Mouse (Mus musculus) frontal cortex, postnatal 14 days (tissue): ENCODE measurements around the gene D930007J09Rik.

Experiments used
- DNase-seq, 2 experiments: peaks; one replicate each; pipeline ENCODE4 v3.0.0; 2022; ENCODE audit warnings: low spot score in 2 of 2

D930007J09Rik gene

DNA sequence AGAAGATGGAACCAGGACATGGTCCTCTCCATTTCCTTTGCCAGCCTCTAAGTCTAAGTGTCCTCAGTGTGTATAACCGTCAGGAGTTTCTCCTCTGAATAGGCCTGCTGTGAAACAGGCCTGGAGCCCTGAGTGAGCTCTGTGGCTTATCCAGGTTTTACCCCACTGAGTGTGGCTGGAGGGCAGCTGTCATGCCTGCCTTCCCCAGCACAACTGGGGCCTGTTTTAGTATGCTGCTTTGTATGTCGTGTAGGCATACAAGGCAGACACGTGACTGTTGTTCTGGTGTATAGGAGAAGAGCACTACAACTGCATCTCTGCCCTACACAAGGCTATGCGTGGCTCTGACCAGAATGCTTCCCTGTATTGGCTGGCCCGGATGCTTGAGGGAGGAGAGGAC lies 17.3 kb upstream of the D930007J09Rik start:
- no peak for DNase-seq

DNA sequence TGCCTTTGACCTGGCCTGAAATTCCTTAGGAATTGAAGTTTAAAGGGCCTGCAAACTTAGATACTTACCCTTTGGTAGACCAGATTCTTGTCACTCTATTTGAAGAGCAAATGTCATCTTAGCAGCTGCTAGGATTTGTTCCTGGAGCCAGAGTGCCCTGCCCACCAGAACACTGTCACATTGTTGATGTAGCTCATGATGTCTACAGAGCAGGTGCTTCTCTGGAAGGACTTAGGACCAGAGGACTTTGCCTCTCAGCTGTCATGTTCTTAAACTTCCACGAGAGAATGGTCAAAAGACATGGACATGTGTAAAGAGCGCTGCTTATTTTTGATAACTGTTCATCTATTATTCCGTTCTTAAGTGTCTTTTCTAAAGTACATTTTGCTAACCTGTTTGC lies 16.6 kb upstream of the D930007J09Rik start:
- DNase-seq, result no peak

DNA sequence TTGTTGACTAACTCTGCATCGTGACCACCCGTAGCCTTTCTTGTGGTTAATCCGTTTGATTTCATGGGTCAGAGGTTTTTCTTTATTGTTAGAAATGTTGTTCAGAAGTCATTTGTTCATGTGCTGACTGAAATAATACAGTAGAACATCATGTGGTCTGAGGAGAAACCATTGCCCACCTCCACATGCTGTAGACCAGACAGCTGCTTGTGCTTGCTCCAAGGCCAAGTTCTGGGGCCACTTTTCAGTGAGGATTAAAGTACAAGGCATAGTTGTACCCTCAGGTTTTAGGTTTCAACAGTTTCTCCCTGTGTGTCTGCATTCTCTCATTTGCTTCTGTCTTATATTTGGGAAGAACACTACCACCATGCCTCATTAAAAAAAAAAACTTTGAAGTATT lies 5.0 kb upstream of the D930007J09Rik start:
- DNase-seq, result no peak

DNA sequence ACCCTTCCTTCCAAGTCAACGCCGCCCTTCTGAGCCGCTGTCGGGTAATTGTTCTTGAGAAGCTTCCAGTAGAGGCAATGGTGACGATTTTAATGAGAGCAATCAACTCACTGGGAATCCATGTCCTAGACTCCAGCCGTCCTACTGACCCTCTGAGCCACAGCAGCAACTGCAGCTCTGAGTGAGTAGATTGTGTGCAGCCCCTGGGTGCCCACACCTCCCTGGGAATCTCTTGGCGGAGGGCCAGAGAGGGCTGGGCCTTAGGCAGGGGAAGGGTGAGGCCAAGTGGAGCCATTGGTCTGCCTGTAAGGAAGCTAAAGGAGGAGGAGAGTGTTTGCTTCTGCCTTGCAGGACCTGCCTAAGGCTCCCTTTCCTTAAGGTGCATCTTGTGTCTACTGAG lies 4.2 kb upstream of the D930007J09Rik start:
- DNase-seq, result no peak

DNA sequence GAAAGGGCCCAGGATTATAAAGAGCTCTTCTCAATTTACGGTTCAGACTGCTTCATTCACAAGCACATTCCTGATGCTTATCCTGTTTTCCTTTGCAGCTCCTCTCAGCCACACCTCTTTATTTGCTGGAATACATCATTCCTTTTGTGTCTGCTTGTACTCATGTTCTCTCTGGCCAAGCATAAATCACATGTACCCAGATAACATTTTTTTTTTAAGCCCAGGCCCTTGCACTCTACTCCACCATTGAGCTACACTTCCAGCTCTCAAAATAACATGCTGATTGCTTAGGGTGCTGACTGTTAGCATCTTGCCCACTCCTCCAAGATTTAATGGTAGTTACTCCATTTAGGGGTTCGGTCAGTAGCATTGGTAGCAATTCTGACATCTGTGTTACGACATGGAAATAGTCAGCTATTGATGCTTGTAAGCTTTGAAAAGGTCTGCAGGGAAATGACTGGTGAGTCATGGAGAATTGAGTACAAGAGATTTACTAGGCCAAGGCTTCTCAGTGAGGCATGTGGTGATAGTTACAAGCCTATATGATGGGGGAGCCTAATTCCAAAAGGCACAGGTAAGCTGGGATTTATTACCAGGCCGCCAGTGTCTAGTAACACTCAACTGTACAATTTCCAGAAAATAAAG lies 1.2 kb upstream of the D930007J09Rik start:
- no peak for DNase-seq

DNA sequence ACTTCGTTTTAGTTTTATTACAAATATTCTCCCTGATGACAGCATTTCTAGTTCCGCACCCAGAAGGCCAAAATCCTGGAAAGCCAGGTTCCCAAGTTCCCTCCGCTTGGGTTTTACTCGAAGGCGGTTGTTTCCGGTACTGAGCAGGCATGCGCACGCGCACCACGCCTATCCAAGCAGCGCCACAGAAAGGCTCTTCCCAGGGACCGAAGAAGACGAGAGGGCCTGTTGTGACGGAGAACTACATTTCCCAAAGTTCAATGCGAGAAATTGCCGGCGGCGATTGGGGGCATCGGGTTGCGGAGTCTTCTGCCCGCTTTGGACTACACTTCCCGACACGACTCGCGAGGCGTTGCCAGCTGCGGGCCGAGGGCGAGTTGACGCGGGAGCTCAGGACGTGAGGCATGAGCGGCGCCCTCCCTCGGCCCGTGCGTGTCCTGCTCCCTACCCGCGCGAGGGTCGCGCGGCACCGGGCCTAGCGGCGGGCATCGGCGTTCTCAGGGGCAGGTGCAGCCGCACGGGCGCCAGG lies 892 bp downstream of the D930007J09Rik start, which contains the start of gene Wrnip1:
Gene Wrnip1 (plus strand): TSS at position 346 of the 529 bp plus-strand sequence.
- peak; percentile 97 to 99 for DNase-seq

DNA sequence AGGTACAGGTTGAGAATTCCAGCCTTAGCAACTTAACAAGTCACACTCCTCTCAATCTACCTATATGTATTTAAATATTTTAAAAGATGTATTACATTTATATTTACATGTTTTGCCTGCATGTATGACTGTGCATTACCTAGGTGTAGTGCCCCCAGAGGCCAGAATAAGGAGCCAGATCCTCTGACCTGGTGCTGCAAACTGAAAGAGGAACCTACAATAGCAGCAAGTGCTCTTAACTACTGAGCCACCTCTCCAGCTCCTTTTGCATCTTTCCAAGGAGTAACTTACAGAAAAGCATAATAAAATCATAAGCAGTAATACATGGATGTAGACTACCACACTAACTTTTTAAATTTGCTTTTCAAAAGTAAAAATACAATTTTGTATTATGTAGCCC lies 1.8 kb downstream of the D930007J09Rik start:
- no peak for DNase-seq

DNA sequence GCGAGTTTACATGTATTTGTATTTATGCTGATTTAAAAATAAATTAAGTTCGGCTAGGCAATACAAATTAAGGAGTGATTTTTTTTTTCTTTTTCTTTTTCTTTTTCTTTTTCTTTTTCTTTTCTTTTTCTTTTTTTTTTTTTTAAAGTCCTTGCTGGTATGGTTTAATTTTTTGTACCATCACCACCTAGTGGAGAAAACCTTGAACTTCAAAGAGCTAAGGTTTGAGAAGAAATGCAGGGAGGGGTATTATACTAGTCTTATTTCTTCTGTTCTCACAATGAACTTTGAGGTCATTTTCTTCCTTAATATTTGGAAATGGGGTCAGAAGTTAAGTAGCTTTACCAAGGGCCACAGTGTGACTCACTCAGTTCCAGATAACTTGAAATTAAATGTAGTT lies 3.5 kb downstream of the D930007J09Rik start:
- no peak for DNase-seq

DNA sequence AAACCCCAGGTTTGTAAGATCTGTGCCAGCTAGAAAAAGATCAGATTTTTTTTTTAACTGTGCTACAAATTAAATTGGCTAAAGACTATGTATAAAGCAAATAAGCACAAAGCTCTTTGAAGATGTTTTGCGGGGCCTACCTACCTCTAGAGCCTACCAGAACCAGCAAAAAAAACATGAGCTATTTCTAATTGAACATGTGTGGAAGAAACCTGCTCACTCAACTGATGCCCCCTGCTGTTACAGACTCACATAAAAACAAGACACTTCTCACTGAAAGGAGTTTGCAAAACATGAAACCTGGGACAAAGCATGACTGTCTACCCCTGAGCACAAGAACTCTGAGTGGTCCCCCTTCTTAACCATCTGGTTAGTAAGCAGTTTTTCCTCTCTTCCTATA lies 5.6 kb downstream of the D930007J09Rik start:
- DNase-seq, result no peak

DNA sequence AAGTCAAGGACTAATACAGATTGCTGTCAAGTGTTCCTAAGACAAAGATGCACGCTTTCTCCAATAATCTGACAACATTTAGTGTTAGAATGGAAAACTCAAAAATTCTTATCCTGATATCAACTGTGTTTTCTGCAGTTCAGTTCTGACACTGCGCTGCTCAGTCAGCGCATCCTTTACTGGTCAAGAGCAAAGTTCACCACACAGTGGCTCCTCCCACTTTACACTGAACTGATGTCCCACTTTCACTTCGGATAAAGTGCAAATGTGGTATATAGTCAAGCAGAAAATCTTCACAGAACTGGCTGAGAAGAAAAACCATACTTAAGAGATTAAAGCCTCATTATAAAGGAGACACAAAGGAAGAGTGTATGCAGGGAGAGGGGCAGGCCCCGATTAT lies 7.5 kb downstream of the D930007J09Rik start:
- no peak for DNase-seq

DNA sequence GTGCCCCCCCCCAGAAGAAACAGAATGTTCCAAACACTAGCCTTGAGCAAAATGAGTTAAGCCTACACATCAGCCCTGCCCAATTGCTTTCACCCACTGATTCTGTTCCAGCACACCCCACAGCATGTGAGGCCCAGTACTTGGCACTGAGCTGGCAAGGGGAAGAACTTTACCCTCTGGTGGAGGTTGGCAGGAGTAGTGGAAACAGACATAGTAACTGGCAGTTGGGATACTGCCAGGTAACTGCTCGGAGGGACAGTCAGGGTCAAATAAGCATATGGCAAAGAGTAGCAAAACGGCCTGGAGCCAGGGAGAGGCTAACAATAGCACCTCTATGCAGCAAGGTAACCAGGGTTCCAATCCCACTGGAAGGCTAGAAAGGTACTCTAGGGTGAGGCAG lies 8.0 kb downstream of the D930007J09Rik start:
- DNase-seq, result no peak

DNA sequence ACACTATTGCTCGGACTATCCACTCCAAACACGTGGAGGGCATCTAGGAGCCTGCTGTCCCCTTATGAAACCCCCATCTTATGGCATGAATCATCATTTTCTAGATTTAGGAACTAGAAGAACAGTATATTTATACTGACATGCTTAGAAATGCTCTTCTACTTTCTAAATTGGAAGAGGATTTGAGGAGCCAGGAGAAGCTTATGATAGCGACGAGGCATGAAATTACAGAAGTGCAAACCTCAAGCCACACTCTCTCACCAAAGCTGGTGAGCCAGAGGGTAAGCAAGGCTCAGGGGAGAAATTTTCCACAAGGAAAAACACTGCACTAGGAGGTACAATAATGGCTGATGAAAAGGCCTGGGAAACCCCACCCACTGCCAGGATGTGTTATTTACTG lies 12.9 kb downstream of the D930007J09Rik start:
- DNase-seq, result no peak

DNA sequence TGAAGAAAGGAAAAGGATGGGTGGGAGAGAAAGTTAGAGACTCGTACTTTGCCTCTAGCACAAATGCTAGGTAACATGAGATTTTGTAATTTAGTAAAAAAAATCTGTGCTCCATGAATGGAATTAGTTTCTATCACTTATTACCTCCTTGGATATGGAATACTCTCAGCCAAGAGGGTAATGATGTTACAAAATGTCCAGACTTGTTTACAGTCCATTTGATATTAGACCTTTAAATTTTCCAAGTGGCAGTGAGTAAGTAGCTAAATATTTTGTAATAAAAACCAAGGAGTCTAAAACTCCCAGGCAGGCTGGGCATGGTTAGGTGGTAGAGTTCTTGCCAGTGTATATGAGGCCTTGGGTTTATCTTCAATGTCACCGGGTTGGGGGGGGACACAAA lies 15.1 kb downstream of the D930007J09Rik start:
- no peak for DNase-seq

DNA sequence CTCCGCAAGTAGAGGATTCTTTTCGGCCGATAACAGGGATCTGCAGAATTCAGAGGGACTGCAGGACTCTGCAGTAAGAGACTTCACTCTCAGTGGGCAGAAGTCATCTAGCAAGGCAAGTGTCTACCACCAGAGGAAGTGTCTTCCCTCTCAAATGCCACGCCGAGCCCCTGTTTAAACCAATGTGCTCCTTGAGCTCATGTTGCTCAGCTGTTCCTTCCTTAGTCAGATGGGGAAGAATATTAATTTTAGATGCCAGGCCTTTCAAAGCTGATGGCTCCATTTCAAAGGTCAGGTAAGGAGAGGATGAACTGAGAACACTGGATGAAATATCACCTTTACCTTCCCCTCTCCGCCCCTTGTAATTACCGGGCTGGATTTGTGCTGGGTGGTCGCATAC lies 18.8 kb downstream of the D930007J09Rik start, which contains the start of gene Mylk4:
Gene Mylk4 (minus strand): TSS at position 139 of the 400 bp plus-strand sequence.
- DNase-seq, result no peak

DNA sequence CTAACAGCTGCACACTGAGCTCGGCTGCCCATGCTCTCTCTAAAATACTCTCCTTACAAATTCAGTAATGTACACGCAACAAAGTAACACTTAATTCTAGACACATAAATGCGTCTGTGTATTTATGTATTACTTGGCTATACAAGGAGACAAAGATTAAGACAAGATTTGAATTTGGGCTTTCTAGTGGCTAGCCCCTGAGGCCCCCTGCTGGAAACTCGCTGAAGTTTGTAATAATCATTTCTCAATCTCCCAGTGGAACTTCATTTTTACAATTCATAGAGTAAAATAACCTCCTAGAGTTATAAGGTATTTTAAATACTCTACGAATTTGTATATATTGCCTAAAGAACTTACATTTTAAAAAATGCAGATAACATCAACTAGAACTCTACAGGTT lies 19.6 kb downstream of the D930007J09Rik start:
- no peak for DNase-seq

DNA sequence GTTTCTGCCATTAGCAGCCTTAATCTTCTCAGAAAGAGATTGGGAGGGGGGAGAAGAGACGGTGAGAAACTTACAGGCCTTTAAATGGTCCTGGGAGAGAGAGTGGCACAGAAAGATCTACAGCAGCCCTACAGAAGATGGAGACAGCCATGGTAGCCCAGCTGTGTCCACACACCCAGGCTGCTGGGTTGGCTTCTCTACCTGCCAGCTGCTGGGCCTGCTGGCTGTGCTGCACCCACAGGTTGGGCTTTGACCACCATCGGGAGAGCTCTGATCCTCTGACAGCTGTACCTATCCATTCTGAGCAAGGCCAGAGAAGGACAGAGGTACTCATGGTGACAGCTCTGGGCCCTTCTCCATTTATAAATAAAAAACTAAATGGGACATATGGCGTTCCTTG lies 23.8 kb downstream of the D930007J09Rik start:
- DNase-seq, result no peak

DNA sequence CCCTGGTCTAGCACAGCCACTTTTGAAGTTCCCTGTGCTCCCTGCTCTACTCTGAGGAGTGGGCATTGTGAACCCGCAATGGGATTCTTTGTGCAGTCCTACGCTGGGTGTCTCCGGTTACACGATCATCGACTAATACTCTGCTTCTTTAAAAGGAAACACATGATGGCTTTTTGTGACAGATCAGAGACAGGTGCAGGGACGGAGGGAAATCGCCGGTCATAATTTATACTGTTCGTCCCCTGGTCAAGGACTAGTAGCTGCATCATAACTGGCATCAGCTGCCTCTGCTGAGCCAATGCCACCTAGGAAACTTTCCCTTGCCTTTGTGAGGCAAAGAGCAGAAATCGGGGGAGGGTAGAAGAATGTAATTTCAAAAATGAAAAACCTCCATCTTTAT lies 26.3 kb downstream of the D930007J09Rik start:
- no peak for DNase-seq

DNA sequence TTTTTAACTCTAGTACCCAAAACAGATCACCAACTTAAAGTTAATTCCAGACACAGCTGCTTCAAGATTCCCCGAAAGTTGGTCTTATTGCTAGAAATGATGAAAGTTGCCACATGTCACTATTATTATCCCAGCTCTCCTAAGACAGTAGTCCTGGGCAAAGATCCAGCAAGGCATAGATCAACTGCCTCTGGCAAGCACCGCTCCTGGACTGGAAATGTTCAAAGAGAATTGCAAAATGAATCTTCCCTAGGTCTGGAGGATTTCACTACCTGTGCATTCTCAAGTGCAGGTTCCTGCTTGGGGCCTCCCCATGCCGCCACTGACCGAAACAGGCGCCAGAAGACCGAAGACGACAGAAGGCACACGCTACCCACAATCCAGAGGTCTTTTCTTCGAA lies 26.8 kb downstream of the D930007J09Rik start:
- no peak for DNase-seq

DNA sequence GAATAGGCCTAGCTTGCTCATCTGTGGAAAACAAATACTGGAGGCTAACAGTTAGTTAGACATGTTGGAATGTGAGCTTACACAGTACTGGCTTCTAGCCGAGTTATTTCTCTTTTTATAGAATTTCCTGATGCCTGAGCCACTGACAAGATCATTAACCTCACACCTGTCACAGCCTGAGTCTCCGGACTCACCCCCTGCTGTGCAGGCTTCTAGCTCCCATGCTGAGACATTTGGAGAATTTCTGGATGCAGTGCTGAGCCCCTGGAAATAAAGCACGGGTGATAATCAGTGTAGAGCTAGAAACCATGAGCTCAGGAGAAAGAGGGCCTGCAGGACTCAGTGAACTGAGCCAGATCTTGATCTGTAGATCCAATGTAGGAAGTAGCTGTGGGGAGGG lies 32.7 kb downstream of the D930007J09Rik start:
- DNase-seq, result no peak

DNA sequence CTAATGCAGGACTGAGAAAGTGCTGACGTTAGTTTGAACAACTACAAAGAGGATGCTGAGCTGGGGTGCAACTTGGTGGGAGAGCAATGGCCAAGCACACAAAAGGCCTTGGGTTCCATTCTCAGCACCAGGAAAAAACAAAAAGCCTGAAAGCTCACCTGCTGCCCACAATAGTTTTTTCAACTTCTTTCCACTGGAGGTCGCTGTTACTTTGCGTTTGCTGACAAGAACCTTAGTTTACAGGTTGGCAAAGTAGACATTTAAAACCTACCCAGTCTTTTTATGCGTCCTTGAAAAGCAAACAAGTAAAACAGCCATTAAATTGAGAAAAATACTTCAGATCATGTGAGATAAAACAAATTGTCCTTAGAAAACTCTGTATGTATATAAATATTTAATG lies 34.5 kb downstream of the D930007J09Rik start:
- no peak for DNase-seq

DNA sequence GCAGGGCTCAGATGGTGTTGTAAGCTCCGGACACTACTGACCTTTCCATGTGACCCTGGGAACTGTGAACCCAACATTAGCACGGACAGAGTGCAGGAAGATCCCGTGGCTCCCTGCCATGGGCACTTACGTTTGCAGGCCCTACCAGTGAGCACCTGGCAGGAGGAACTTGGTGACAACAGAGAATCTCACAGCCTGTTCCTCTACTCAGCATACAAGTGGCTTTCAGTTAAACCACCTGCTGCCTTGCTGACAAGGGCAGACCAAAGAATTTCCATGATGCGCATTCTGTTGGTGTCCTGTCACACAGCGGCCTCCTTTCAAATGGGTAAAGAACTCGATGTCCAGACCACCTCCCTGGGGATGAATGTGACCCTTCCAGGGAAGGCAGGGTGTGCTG lies 38.2 kb downstream of the D930007J09Rik start:
- DNase-seq, result no peak

DNA sequence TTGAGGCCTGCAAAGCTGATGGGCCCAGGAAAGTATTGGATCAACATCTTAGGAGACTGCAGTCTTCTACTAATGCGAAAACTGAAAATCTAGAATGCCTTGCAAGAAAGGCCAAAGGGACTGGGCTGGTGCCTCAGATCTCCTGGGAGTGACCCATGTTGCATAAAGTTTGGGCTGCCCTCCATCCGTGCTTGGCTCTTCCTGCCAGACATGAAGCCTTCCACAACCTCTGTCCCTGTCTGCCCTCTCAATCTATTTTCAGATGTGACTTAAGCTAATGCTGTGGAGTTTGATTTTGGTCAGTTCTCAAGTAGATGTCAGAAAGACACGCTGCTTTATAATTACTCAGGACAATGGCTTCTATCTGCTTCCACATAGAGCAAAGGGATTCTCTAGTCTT lies 39.5 kb downstream of the D930007J09Rik start:
- DNase-seq, result no peak

DNA sequence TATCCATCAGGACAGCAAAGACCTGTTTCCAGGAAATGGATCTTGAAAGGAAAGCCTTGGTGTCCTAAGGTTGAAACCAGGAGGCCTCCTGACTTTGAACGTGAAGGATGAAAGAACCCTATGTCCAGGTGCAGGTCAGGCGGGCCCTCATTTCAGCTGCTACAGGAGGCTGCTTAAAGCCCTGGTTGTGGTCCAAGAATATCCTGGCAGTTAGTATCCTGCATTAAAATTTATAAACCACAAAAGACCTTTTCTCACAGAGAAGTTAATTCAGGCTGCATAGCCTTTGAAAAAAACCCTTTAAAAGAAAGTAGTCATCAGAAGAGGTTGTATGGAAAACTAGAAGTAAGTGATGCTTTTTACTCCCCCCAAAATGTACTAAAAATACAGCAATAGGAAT lies 41.9 kb downstream of the D930007J09Rik start:
- no peak for DNase-seq

DNA sequence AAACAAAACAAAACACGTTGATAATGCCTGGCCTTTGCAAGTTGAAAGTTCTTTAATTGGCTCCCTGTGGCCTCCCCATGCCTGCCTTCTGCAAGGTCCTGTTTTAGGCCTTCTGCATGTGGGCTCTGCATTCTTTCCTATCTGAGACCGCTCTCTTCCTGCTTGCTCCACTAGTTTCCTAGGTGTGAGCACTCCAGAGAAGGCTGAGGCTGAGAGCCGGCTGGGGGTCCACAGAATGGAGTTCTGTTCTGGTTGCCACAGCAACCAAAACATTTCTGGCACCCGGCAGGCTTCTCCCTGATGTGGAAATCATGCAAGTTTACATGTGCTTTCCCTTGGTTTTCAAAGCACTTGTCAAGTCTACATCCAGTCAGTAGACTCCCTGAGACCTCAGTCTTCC lies 43.6 kb downstream of the D930007J09Rik start:
- peak in 1 of 2 experiments; percentile 15 for DNase-seq
